Mouse (Mus musculus) liver, embryonic 14.5 days (tissue): Measurements from ENCODE around the gene Rac2.

Experiments used
- CTCF ChIP-seq: IDR thresholded peaks from 2 replicates; pipeline ENCODE4 v1.5.1; 2016; ENCODE audit warnings: antibody characterized with exemption, low read depth, control low read depth
- EP300 ChIP-seq: IDR thresholded peaks from 2 replicates; pipeline ENCODE4 v1.6.1; 2016; ENCODE audit warnings: antibody characterized with exemption, low read depth

- TF ChIP-seq EP300 (no peak), CTCF (no peak)
Measured at GRCm38 (mm10) chr15:78592452-78592968, 19.9 kb upstream of the Rac2 start.
